Mouse (Mus musculus) kidney, adult 2 months (tissue): ENCODE data around the gene Zbtb4. TPM values are rescaled to one million over a fixed set of nuclear protein-coding genes. Genes with fewer than 3 reads are reported as not detected.

Experiments
- DNase-seq: peaks from one replicate; pipeline ENCODE4 v3.0.0; 2021
- H3K27ac ChIP-seq: fragments of 200-500 bp; 2 replicates; pipeline ENCODE4 v1.5.1; 2012; ENCODE audit warnings: low read depth, low read length, control low read depth, inconsistent platforms; ENCODE audit not compliant: insufficient read depth
- H3K27me3 ChIP-seq: fragments of 200-500 bp; replicated peaks from 2 replicates; pipeline ENCODE4 v1.6.1; 2012; ENCODE audit warnings: mild to moderate bottlenecking, moderate library complexity, low read length, inconsistent platforms; ENCODE audit not compliant: control insufficient read depth, insufficient read depth
- H3K36me3 ChIP-seq: fragments of 200-500 bp; 2 replicates; pipeline ENCODE4 v1.6.1; 2012; ENCODE audit warnings: mild to moderate bottlenecking, moderate library complexity, low read length, inconsistent platforms; ENCODE audit not compliant: control insufficient read depth, insufficient read depth
- H3K4me1 ChIP-seq: fragments of 200-500 bp; 2 replicates; pipeline ENCODE4 v1.6.1; 2011; ENCODE audit warnings: low read length; ENCODE audit not compliant: control insufficient read depth, insufficient read depth
- H3K4me3 ChIP-seq: fragments of 200-500 bp; 2 replicates; pipeline ENCODE4 v1.5.1; 2011; ENCODE audit warnings: mild to moderate bottlenecking, low read depth, low read length, control low read depth; ENCODE audit not compliant: insufficient read depth
- CTCF ChIP-seq: fragments of 200-500 bp; conservative IDR thresholded peaks from 2 replicates; pipeline ENCODE4 v1.5.1; 2011; ENCODE audit warnings: low read depth, mild to moderate bottlenecking, control low read depth, low read length, moderate library complexity, mixed read lengths; ENCODE audit not compliant: insufficient read depth, insufficient read length
- POLR2A ChIP-seq: fragments of 200-500 bp; IDR thresholded peaks from one replicate; pipeline ENCODE4 v1.6.1; 2011; ENCODE audit warnings: low read depth, low read length, control low read depth
- WGBS: fragments of 180-500 bp; shearing (Covaris S2); methylation state at CpG from one replicate; pipeline ENCODE4 v1.1.7; 2018; 5-methylcytosine and 5-hydroxymethylcytosine counted together
- polyA plus RNA-seq: library from polyadenylated mRNA; depleted of rRNA; stranded (reverse); fragments of >200 nt; gene quantifications from 2 replicates; pipeline ENCODE4 v1.2.3, GENCODE M21; 2012

Zbtb4 gene
- polyA plus RNA-seq, 1 experiment = 22.3 TPM

DNA sequence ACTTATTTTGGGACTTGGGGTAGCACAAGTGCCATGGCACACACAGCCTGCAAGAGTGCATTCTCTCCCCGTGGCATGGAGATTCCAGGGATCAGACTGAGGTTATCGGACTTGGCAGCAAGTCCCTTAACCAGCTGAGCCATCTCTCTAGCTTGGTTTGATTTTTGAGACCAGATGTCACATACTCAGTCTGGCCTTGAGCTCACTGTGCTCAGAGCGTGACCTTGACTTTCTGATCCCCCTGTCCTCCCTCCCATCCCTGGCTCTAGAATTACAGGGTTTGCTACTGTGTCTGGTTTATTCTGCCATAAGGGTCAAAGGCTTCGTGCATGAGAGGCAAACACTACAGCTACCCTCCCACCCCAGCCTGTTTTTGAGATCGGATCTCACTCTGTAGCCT, 23.7 kb downstream of the Zbtb4 start:
- no peak for DNase-seq
- Histone ChIP-seq H3K4me3 (no peak overlapping the region), H3K36me3 (no peaks in the 10 kb centered on the region), H3K27me3 (no peaks in the 10 kb centered on the region), H3K27ac (no peak overlapping the region), H3K4me1 (peaks cover 5% of the 10 kb centered on the region; the same call in 1 of the 2 replicates)
- 54% methylated on average over 5 of the region's 5 CpGs for WGBS
- TF ChIP-seq POLR2A (no peak), CTCF (no peak)

- WGBS = 76% methylated on average over 5 of the region's 5 CpGs
- Histone ChIP-seq H3K4me3 (no peak overlapping the region), H3K27me3 (no peaks in the 10 kb centered on the region), H3K36me3 (no peaks in the 10 kb centered on the region), H3K4me1 (no peaks in the 10 kb centered on the region), H3K27ac (no peak overlapping the region)
- TF ChIP-seq POLR2A (no peak), CTCF (no peak)
- no peak for DNase-seq
These were observed 25.7 kb downstream of the Zbtb4 start for GRCm38 (mm10) chr11:69791420-69791819.

GRCm38 (mm10) chr11:69793429-69793828, 27.7 kb downstream of the Zbtb4 start:
- no peaks in the 10 kb centered on the region for H3K4me1 ChIP-seq
- TF ChIP-seq POLR2A (no peak), CTCF (no peak)
- DNase-seq = no peak
- no peak overlapping the region for H3K27ac ChIP-seq
- WGBS = 75% methylated on average over 5 of the region's 5 CpGs
- no peaks in the 10 kb centered on the region for H3K27me3 ChIP-seq
- no peaks in the 10 kb centered on the region for H3K36me3 ChIP-seq
- no peak overlapping the region for H3K4me3 ChIP-seq

DNA sequence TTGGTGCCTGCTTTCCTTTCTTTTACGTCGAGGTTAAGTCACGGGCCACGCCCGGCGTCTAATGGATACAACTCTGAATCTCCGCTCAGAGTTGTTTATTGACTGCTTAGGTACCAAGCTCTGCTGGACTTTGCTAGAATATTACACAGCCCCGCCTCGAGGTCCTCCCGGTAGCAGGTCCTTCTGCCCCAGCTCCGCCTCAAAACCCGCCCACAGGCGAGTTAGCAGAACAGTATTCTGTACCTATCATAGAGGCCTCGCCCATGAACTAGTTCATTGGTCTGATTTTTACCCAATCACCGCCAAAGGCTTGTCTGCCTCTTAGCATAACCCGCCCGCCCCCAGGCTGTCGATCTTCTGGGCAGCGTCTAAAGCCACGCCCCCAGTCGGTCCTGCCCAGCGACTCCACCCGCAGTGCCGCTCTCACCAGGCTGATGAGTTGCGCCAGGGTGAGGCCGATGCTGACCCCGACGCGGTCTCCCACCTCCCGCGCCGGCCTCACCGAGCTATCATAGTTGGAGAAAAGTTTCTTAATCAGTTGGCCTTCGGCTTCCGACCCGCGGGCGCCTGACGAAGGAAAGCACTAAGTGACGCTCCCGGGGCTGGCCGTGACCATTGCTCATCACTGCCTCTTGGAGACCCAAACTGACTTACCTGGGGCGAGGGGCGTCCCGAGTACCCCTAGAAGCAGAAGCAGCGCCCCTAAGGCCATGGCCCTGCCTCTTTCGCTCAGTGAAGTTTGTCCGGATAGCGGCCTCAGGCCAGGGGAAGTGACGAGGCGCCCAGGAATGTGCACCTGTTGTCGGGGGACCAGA, 29.7 kb downstream of the Zbtb4 start, which contains the start of gene Chrnb1:
TSS of gene Chrnb1 (minus strand) at position 776 of the 815 bp plus-strand sequence.
- DNase-seq = peak; percentile 99
- TF ChIP-seq POLR2A (no peak), CTCF (no peak)
- H3K27ac ChIP-seq = peak within 1 kb of the TSS; percentile 39; the same call in 1 of the 2 replicates
- no peaks in the 10 kb centered on the region for H3K36me3 ChIP-seq
- no peaks in the 10 kb centered on the region for H3K27me3 ChIP-seq
- 1% methylated on average over 52 of the region's 52 CpGs for WGBS
- no peaks in the 10 kb centered on the region for H3K4me1 ChIP-seq
- H3K4me3 ChIP-seq = peak within 1 kb of the TSS; percentile 56

- 6% methylated on average over 13 of the region's 13 CpGs for WGBS
- Histone ChIP-seq H3K27me3 (no peaks in the 10 kb centered on the region), H3K4me1 (peaks cover 1% of the 10 kb centered on the region; the same call in 1 of the 2 replicates), H3K27ac (no peak overlapping the region), H3K36me3 (no peaks in the 10 kb centered on the region), H3K4me3 (no peak overlapping the region)
- TF ChIP-seq CTCF (no peak), POLR2A (no peak)
- DNase-seq = no peak
These were observed 30.3 kb downstream of the Zbtb4 start for GRCm38 (mm10) chr11:69795983-69796435.

DNA sequence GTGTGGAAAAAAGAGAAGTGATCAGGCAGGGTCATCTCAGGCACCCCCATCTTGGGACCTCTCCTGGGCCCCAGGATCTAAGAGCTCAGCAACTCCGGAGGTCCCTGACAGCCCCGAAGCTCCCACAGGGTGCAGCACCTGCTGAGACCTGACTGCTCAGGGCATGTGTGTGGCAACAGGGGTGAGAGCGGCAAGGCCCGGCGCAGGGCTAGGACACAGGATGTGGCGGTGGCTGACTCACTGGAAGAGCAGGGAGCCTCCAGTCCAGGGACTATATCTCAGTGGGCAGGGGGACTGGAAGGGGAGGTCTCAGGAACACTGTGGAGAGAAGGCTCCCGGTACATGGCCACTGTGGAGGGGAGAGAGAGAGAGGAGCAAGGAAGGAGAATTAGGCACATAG, 32.2 kb downstream of the Zbtb4 start:
- DNase-seq = no peak
- Histone ChIP-seq H3K4me3 (no peak overlapping the region), H3K4me1 (peaks cover 6% of the 10 kb centered on the region), H3K36me3 (no peaks in the 10 kb centered on the region), H3K27ac (no peak overlapping the region), H3K27me3 (no peaks in the 10 kb centered on the region; the same call in 1 of the 2 replicates)
- TF ChIP-seq POLR2A = no peak
- TF ChIP-seq CTCF = no peak
- WGBS = 90% methylated on average over 7 of the region's 7 CpGs

DNA sequence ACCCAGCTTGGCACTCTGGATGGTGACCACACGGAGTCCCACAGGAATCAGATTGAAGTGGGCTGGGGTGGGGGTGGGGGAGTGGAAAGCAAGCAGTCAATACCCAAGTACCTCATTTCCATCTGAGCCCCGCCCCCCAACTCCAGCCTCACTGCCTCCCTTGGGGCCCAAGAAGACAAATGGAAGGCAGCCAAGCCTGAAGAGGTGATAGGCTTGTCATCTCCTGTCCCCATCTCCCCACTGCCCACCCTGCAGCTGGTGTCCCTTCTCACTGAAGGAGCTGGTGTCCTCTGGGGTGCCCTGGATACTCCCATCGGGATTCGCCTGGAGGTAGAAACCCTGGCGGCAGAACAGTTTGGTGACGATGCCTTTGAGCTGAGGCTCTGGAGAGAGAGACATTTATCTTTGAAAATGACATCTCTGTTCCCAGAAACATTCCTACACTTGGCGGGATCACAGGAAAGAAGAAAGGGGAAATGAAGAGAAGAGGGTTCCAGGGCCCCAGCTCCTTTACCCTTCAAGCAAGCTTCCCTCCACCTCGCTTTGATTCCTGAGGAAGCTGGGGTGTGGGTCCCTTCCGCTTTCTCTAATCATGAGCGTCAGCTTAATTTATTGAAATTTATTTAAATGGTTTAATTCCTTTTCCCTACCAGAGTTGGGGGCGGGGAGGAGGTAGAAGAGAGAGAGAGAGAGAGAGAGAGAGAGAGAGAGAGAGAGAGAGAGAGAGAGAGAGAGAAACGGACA, 33.9 kb downstream of the Zbtb4 start:
- TF ChIP-seq CTCF (no peak), POLR2A (no peak)
- H3K36me3 ChIP-seq = no peaks in the 10 kb centered on the region
- H3K4me1 ChIP-seq = peaks cover 18% of the 10 kb centered on the region
- no peaks in the 10 kb centered on the region; the same call in 1 of the 2 replicates for H3K27me3 ChIP-seq
- H3K4me3 ChIP-seq = no peak overlapping the region
- H3K27ac ChIP-seq = no peak overlapping the region
- 58% methylated on average over 12 of the region's 12 CpGs for WGBS
- DNase-seq = no peak

- Histone ChIP-seq H3K4me3 (no peak overlapping the region), H3K36me3 (no peaks in the 10 kb centered on the region), H3K27me3 (no peaks in the 10 kb centered on the region; the same call in 1 of the 2 replicates), H3K4me1 (peaks cover 20% of the 10 kb centered on the region), H3K27ac (no peak overlapping the region)
- 21% methylated on average over 11 of the region's 11 CpGs for WGBS
- TF ChIP-seq CTCF (no peak), POLR2A (no peak)
- DNase-seq = peak; percentile 16
These were observed 34.4 kb downstream of the Zbtb4 start for GRCm38 (mm10) chr11:69800138-69800391.
